Mouse (Mus musculus) liver, embryonic 15.5 days (tissue): ENCODE data around the gene Cdc42ep4. TPM values are rescaled to one million over a fixed set of nuclear protein-coding genes. Genes with fewer than 3 reads are reported as not detected.

ENCODE experiments used
- ATAC-seq: fragments of 200-750 bp; cut with Nextera tagmentation; 2 replicates; pipeline ENCODE4 v1.8.0; 2017; ENCODE audit warnings: moderate number of reproducible peaks, mild to moderate bottlenecking, moderate library complexity; ENCODE audit not compliant: insufficient read depth
- H3K27ac ChIP-seq: fragments of 300-500 bp; sonication (generic); replicated peaks from 2 replicates; pipeline ENCODE4 v1.5.1; 2015; ENCODE audit warnings: mild to moderate bottlenecking, inconsistent platforms
- H3K27me3 ChIP-seq: fragments of 300-500 bp; sonication (generic); 2 replicates; pipeline ENCODE4 v1.6.1; 2015; ENCODE audit warnings: mild to moderate bottlenecking, inconsistent platforms
- H3K36me3 ChIP-seq: fragments of 300-500 bp; sonication (generic); replicated peaks from 2 replicates; pipeline ENCODE4 v1.6.1; 2015; ENCODE audit warnings: moderate library complexity, mild to moderate bottlenecking, inconsistent platforms
- H3K4me1 ChIP-seq: fragments of 300-500 bp; sonication (generic); replicated peaks from 2 replicates; pipeline ENCODE4 v1.6.1; 2015; ENCODE audit warnings: inconsistent platforms
- H3K4me2 ChIP-seq: fragments of 300-500 bp; sonication (generic); 2 replicates; pipeline ENCODE4 v1.6.1; 2015; ENCODE audit warnings: moderate library complexity, mild to moderate bottlenecking, inconsistent platforms
- H3K4me3 ChIP-seq: fragments of 300-500 bp; sonication (generic); replicated peaks from 2 replicates; pipeline ENCODE4 v1.5.1; 2015; ENCODE audit warnings: mild to moderate bottlenecking, inconsistent platforms
- H3K9ac ChIP-seq: fragments of 300-500 bp; sonication (generic); 2 replicates; pipeline ENCODE4 v1.6.1; 2015; ENCODE audit warnings: moderate library complexity, mild to moderate bottlenecking, inconsistent platforms
- H3K9me3 ChIP-seq: fragments of 300-500 bp; sonication (generic); replicated peaks from 2 replicates; pipeline ENCODE4 v1.6.1; 2016; ENCODE audit warnings: inconsistent platforms
- WGBS: fragments of 180-500 bp; shearing (Covaris S2); methylation state at CpG from one replicate; pipeline ENCODE4 v1.1.7; 2015; ENCODE audit warnings: mixed read lengths; ENCODE audit not compliant: insufficient replicate concordance; 5-methylcytosine and 5-hydroxymethylcytosine counted together
- polyA plus RNA-seq: library from polyadenylated mRNA; unstranded; fragments of >200 nt; fragmentation: Nextera tagmentation; extraction: Ambion mirVana; gene quantifications from 2 replicates; pipeline ENCODE4 v1.2.1, GENCODE M21; 2015

The Cdc42ep4 gene
- polyA plus RNA-seq, 1 experiment from 2014 or later, result 17.1 TPM

DNA sequence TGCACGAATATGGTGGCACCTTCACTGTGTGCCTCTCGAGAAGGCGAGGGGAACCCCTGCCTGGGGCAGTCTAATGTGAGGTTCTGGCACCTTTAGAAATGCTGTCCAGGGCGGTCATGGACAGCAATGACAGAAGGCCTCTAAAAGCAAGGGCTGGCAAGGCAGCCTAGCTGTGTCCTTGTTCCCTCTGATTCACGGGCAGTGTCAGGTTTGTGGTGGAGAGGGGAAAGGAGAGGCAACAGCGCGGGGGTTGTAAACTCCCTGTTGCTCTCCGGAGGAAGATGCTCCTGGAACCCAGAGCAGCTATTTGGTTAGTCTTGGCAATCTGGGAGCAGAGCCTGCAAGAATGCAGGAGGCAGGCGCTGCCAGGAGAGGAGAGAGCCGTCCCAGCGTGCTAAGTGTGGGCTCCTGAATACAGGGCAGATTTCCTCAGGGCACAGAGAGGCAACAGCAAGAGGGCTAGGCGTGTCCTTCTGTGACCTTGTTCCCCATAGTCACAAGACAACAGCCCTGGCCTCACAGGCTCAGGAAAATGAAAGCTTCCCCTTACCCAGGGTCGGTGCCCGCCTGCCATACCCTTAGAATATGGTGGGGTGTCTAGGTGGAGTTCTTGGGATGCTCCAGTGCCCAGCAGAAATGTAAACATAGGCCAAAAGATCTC lies 25.3 kb upstream of the Cdc42ep4 start:
- Histone ChIP-seq H3K4me3 (no peak overlapping the region), H3K4me1 (peaks cover 42% of the 10 kb centered on the region), H3K9me3 (no peaks in the 10 kb centered on the region), H3K27ac (peak overlapping the region; percentile 74), H3K27me3 (peaks cover 6% of the 10 kb centered on the region; the same call in 1 of the 2 replicates), H3K9ac (no peak overlapping the region), H3K4me2 (peak overlapping the region; percentile 69), H3K36me3 (no peaks in the 10 kb centered on the region)
- peak; percentile 24; the same call in 1 of the 2 replicates for ATAC-seq
- 70% methylated on average over 14 of the region's 14 CpGs for WGBS

DNA sequence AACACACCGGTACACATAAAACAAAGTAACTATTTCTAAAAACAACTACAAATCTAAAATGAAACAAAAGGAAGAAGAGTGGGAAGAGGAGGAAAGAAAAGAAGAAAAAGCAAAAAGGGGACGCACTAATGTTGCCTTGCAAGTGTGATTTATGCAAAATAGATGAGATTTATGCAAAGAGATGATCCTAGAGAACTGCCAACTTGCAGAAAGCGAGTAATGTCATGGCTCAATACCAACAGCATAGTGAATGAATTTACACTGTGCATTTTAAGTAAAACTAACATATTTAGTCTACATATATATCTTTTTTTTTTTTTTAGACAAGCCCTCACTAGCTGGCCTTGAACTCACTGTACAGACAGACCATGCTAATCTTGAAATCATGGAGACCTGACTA lies 23.1 kb upstream of the Cdc42ep4 start:
- Histone ChIP-seq H3K9ac (no peak overlapping the region), H3K9me3 (no peaks in the 10 kb centered on the region), H3K27me3 (peaks cover 5% of the 10 kb centered on the region), H3K36me3 (no peaks in the 10 kb centered on the region), H3K4me2 (no peak overlapping the region), H3K4me3 (no peak overlapping the region), H3K4me1 (peaks cover 33% of the 10 kb centered on the region), H3K27ac (no peak overlapping the region)
- no peak for ATAC-seq
- WGBS, result 82% methylated on average over 3 of the region's 3 CpGs

DNA sequence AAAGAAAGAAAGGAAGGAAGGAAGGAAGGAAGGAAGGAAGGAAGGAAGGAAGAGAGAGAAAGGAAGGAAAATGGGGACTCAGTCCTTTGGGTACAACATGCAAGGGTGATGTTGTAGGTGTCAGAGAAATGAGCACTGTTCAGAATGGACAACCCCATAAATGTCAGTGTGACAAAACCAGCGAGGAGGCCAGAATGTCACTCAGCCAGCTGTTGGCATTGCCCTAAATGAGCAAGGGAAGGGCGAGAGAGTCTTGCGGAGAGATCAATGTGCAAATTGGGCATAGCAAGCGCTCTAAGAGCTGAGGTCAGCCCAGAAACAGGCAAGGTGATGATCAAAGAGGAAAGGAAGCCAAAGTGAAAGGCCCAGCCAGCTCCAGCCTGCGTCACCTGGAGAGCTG lies 21.5 kb upstream of the Cdc42ep4 start:
- Histone ChIP-seq H3K4me3 (no peak overlapping the region), H3K9me3 (no peaks in the 10 kb centered on the region), H3K4me1 (peaks cover 17% of the 10 kb centered on the region), H3K27me3 (peaks cover 6% of the 10 kb centered on the region; the same call in 1 of the 2 replicates), H3K4me2 (no peak overlapping the region), H3K27ac (no peak overlapping the region), H3K36me3 (no peaks in the 10 kb centered on the region), H3K9ac (no peak overlapping the region)
- ATAC-seq, result no peak
- WGBS, result 69% methylated on average over 5 of the region's 5 CpGs

DNA sequence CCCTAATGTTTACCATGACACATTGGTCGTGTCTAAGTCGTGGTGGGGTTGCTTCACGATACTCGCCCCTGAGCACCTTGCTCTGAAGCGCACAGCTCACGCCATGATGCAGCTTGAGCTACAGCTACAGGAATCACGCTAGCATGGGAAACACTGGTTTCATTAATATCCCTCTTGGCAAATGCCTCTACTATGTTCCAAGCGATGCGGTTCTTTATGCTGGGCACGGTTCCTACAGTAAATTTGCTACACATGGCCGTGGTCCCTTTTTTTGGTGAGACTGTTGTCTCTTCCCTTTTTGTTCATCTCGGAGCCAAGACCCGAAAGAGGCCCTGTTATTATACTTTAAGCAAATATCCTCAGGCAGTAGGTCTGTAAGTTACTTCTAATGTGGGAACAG lies 19.5 kb upstream of the Cdc42ep4 start:
- Histone ChIP-seq H3K9me3 (no peaks in the 10 kb centered on the region), H3K27me3 (peaks cover 6% of the 10 kb centered on the region; the same call in 1 of the 2 replicates), H3K9ac (no peak overlapping the region), H3K4me2 (no peak overlapping the region), H3K4me3 (no peak overlapping the region), H3K36me3 (no peaks in the 10 kb centered on the region), H3K4me1 (peaks cover 14% of the 10 kb centered on the region), H3K27ac (no peak overlapping the region)
- ATAC-seq, result no peak
- WGBS, result 76% methylated on average over 13 of the region's 13 CpGs

DNA sequence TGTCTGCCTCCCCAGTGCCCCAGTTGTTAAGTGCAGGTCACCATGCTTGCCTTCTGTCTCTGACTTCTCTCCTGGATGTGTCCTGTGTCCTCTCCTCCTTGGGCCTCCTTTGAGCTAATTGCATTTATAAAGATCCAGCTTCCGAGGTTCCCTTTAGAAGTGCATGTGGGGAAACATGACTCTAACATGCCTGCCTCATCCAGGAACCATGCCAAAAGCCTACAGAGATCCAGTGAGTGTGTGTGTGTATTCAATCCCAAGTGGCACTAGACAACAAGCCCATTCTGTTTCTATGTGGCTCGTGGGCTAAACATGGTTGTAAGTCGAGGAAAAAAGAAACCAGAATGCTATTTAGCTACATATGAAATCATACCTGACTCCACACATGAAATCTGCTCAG lies 16.7 kb upstream of the Cdc42ep4 start:
- H3K36me3 ChIP-seq, result no peaks in the 10 kb centered on the region
- H3K9me3 ChIP-seq, result no peaks in the 10 kb centered on the region
- 43% methylated on average over 3 of the region's 3 CpGs for WGBS
- no peak overlapping the region for H3K4me2 ChIP-seq
- H3K4me3 ChIP-seq, result no peak overlapping the region
- H3K27ac ChIP-seq, result no peak overlapping the region
- peaks cover 41% of the 10 kb centered on the region for H3K4me1 ChIP-seq
- H3K9ac ChIP-seq, result no peak overlapping the region
- ATAC-seq, result no peak
- peaks cover 6% of the 10 kb centered on the region; the same call in 1 of the 2 replicates for H3K27me3 ChIP-seq

DNA sequence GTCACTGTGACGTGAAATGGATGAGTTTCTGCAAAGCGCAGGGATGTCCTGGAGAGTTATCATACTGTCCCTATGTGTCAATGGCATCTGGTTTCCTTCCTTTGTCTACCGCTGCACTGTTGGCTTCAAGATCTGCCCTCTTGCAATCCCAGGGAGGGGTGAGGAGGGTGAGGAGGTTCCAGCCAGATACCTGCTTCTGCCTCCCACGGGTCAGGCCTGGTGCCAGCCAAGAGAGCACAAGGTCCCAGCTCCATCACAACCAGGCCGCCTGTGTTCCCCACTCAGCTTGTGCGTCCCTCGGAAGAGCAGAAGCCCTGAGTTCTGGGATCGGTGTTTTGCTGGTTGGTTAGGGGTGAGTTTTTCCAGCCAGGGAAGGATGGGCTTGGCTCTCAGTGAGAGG lies 15.6 kb upstream of the Cdc42ep4 start:
- H3K4me3 ChIP-seq, result no peak overlapping the region
- H3K36me3 ChIP-seq, result no peaks in the 10 kb centered on the region
- peaks cover 44% of the 10 kb centered on the region for H3K4me1 ChIP-seq
- H3K9ac ChIP-seq, result no peak overlapping the region
- H3K4me2 ChIP-seq, result no peak overlapping the region
- H3K27ac ChIP-seq, result no peak overlapping the region
- WGBS, result 61% methylated on average over 8 of the region's 8 CpGs
- peaks cover 6% of the 10 kb centered on the region; the same call in 1 of the 2 replicates for H3K27me3 ChIP-seq
- no peak for ATAC-seq
- no peaks in the 10 kb centered on the region for H3K9me3 ChIP-seq

DNA sequence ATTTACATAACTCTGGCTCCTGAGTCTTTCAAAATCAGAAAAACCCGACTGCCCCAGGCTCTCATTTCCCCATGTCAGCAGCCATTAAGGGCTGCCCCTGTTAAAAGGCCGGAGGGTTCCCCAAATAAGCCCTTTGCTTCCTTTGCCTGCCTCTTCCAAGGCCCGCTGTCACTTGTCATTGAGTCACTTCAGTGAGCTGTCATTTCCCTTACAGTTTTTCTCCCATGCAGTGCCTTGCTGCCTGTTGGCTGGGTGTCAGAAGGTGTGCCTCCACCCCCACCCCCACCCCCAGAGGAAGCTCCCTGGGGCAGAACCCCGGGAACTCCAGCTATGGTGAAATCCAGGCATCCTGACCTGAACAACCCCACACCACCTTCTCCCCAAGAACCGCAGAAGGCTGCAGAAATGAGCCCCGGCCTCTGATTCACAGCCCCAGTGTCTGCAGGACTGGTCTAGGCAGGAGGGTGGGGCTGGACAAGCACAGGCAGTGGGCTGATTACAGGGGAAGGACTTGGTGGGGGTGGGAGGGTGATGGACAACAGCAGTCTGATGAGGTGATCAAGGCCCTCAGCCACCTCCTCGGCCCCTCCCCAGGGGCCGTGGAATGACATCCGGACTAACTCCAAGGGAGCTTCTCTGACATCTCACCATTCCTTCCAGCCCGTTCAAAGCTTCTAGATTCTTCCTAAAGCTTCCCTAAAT lies 14.8 kb upstream of the Cdc42ep4 start:
- Histone ChIP-seq H3K4me3 (no peak overlapping the region), H3K27me3 (peaks cover 8% of the 10 kb centered on the region; the same call in 1 of the 2 replicates), H3K9me3 (no peaks in the 10 kb centered on the region), H3K27ac (0 out of 2 replicates have a peak overlapping the region, but pooled peaks have one; percentile 6), H3K36me3 (no peaks in the 10 kb centered on the region), H3K9ac (no peak overlapping the region), H3K4me2 (no peak overlapping the region), H3K4me1 (peaks cover 44% of the 10 kb centered on the region)
- 44% methylated on average over 10 of the region's 10 CpGs for WGBS
- ATAC-seq, result no peak

DNA sequence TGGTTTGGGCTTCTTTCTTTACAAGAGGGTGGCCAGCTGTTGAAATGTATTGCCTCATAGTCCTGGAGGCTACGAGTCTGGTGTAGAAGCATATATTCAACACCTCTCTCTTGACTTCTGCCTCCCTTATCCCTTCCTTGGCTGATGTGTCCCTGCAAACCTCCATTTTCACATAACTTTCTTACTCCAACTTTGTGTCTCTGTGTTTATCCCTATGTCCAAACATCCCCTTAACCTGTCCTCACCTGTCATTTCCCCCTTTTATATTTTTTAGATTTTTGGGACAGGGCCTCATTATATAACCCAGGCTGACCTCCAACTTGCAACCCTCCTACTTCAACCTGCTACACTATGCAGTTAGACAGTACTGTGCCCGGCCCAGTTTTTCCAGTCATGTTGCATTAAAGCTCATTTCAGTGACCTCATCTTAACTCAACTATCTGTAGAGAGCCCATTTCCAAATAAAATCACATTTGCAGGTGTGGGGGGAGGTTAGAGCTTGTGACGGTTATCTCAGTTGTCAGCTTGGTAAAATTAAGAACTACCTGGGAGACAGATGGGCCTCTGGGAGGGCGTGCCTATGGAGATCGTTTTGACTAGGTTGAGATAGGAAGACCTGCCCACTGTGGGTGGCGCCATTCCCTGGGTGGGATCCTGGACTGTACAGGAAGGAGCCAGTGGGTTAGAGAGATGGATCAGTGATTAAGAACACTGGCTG lies 12.6 kb upstream of the Cdc42ep4 start:
- Histone ChIP-seq H3K4me3 (no peak overlapping the region), H3K9me3 (no peaks in the 10 kb centered on the region), H3K4me1 (peaks cover 44% of the 10 kb centered on the region), H3K36me3 (no peaks in the 10 kb centered on the region), H3K27ac (no peak overlapping the region), H3K27me3 (peaks cover 9% of the 10 kb centered on the region), H3K9ac (no peak overlapping the region), H3K4me2 (no peak overlapping the region)
- peak; percentile 61 for ATAC-seq
- WGBS, result 48% methylated on average over 6 of the region's 6 CpGs

DNA sequence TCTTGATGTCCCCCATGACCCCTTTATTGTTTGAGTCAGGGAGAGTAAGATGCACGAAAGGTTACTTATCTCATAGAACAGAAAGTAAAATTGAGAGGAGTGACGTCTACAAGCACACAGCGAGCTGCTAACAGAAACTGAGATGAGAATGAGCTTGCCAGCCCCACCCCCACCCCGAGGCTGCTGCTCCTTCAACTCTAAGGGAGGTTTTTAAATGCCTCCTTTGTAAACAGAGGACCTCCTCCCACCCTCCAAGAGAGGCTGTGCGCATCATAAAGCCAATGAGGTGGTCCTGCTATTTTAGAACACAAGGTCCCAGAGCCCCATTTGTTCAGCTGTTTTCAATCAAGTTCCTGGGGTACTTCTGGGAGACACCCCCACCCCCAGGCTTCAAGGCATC lies 11.8 kb upstream of the Cdc42ep4 start:
- Histone ChIP-seq H3K9me3 (no peaks in the 10 kb centered on the region), H3K4me2 (no peak overlapping the region; the same call in 1 of the 2 replicates), H3K4me1 (peaks cover 44% of the 10 kb centered on the region), H3K9ac (no peak overlapping the region), H3K36me3 (no peaks in the 10 kb centered on the region), H3K4me3 (no peak overlapping the region), H3K27me3 (peaks cover 4% of the 10 kb centered on the region), H3K27ac (no peak overlapping the region)
- 20% methylated on average over 5 of the region's 5 CpGs for WGBS
- ATAC-seq, result no peak

DNA sequence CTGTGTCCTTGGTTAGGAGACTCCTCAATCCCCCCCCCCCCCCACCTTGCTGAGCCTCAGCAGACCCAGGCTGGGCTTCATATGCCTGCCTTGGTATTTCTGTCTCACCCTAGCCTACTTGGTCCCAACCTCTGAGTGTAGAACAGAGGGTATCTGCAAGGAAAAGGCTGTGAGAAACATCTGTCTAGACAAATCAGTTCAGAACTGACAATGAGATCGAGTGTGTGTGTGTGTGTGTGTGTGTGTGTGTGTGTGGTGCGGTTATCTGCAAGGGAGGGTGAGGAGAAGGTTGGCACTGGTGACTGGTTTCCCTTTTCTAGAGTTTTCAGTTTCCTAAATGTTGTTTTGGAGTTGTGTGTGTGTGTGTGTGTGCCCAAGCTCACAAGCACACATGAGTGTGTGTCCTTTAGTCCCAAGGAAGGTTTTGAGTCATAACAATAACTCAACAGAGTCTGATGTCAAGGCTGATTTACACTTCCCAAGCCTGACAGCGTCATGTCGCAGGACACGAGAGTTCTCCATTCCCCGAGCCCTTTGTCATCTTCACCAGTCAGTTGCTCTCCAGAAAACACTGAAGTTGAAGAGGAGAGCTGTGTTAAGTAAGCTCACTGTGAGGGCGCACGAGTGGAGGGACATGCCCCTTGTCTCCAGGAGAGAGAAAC lies 10.6 kb upstream of the Cdc42ep4 start:
- Histone ChIP-seq H3K4me1 (peaks cover 40% of the 10 kb centered on the region), H3K9ac (no peak overlapping the region), H3K27ac (no peak overlapping the region), H3K27me3 (peaks cover 4% of the 10 kb centered on the region), H3K36me3 (no peaks in the 10 kb centered on the region), H3K4me2 (no peak overlapping the region), H3K4me3 (no peak overlapping the region), H3K9me3 (no peaks in the 10 kb centered on the region)
- no peak for ATAC-seq
- 62% methylated on average over 8 of the region's 8 CpGs for WGBS

DNA sequence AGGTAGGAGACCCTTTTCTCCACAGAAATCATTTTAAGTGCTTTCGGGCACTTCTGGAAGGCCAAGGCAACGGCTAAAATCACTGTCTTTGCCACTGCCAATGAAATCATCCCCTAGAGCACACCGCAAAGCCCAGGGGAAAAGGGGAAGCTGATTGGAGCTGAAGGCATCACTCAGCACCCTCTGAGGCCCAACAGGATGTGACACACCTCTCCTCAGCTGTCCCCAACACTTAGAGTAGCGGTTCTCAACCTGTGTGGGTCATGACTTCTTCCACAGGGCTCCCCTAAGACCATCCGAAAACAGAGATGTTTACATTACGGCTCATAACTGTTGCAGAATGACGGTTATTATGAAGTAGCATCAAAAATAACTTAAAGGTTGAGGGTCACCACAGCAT lies 10.0 kb upstream of the Cdc42ep4 start:
- no peak for ATAC-seq
- WGBS, result 44% methylated on average over 7 of the region's 7 CpGs

More for the DNA sequence above, 10.0 kb upstream of the Cdc42ep4 start:
- Histone ChIP-seq H3K27me3 (peaks cover 4% of the 10 kb centered on the region), H3K9me3 (no peaks in the 10 kb centered on the region), H3K4me3 (no peak overlapping the region), H3K36me3 (no peaks in the 10 kb centered on the region), H3K4me2 (no peak overlapping the region), H3K27ac (no peak overlapping the region), H3K9ac (no peak overlapping the region), H3K4me1 (peaks cover 34% of the 10 kb centered on the region)
